Mouse (Mus musculus) small intestine, adult 2 months (tissue): ENCODE data around the gene Chrna4.

ENCODE experiments used
- CTCF ChIP-seq: fragments of 200-500 bp; IDR thresholded peaks from 2 replicates; pipeline ENCODE4 v1.5.1; 2012; ENCODE audit warnings: low read depth, mild to moderate bottlenecking, control low read depth, inconsistent platforms, low read length, moderate library complexity, mixed read lengths; ENCODE audit not compliant: insufficient replicate concordance, insufficient read length; ENCODE audit errors: extremely low read depth
- POLR2A ChIP-seq: fragments of 200-500 bp; IDR thresholded peaks from 2 replicates; pipeline ENCODE4 v1.6.1; 2012; ENCODE audit warnings: low read depth, mild to moderate bottlenecking, control low read depth, inconsistent platforms, low read length, moderate library complexity

DNA sequence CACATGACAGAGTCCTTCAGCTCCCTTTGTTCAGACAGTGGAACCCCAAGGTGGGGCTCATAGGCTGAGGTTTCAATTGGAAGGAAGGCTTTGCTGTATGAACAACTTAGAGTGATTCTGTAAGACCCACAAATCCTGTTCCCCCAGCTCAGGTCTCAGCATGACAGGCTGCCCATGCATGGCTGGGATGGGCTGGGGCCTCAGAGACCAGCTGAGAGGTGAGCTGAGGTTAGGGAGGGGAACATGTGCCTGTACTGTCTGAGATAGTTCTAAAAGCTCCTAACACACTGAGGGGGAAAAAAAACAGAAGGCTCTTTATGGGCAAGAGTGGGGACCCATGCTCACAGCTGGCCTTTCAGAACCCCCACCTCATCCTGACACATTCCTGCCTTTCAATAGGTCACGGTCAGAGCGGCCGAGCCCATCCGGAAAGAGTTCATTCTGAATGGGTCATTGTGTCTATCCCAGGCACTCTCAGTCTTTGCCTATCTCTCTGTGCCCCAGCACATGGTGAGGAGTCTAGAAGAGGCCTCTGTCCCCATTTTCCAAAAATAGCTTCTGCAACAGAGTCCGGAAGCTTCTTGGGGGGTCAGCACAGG lies 55.8 kb downstream of the Chrna4 start:
- TF ChIP-seq POLR2A (no peak), CTCF (no peak)
